Mouse (Mus musculus): ENCODE measurements around the gene Rad51b.

The Rad51b gene

GRCm38 (mm10) chr12:79331722-79332121, 34.6 kb downstream of the Rad51b start:
- DNase-seq = no peak

- no peak for DNase-seq
Measured at GRCm38 (mm10) chr12:79338791-79339190, 41.7 kb downstream of the Rad51b start.

GRCm38 (mm10) chr12:79340513-79340912, 43.4 kb downstream of the Rad51b start:
- peak; percentile 46 to 51 for DNase-seq

GRCm38 (mm10) chr12:79341291-79341845, 44.3 kb downstream of the Rad51b start:
- DNase-seq = no peak

DNA sequence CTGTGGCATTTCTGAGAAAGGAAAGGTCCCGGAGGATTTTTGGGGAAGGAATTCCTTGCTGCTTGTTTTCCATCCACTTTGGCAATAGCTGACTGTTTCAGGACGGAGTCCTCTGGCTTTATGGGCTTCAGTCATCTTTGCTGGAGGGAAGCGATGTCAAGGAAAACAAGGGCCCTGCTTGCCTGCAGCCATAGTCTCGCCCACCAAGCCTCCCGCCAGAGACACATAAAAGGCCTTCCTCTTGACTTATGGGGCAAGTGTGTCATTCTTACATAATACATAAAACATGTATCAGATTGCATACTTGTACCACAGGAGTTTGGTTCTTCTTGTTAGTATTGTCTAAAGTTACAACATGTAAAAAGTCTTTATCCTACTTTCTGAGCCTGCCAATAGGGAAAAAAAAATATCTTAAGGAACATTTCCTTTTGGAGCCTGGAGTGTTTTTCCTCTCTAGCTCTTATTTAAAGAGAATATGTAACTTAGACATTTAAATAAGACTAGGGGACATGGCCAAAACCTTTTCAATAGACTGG, 49.2 kb downstream of the Rad51b start:
- no peak for DNase-seq

GRCm38 (mm10) chr12:79347643-79348042, 50.6 kb downstream of the Rad51b start:
- DNase-seq = peak; percentile 70 to 81

DNA sequence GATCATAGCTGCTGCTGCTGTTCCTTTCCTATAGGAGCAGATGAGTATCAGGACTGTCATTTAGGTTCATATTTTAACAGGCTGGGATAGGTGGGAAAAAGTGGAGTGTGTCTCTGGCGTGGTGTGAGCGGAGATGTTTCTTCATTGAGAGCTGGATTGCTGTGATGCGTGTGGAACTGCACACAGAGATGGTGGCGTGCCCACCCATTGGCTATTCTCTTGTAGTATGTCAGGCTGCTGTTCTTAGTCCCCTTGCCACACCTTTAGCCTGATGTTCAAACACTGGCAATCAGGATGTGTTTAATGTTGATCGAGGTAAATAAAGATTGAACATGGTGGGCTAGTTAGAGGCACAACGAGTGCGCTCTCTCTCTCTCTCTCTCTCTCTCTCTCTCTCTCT, 54.4 kb downstream of the Rad51b start:
- no peak for DNase-seq

DNA sequence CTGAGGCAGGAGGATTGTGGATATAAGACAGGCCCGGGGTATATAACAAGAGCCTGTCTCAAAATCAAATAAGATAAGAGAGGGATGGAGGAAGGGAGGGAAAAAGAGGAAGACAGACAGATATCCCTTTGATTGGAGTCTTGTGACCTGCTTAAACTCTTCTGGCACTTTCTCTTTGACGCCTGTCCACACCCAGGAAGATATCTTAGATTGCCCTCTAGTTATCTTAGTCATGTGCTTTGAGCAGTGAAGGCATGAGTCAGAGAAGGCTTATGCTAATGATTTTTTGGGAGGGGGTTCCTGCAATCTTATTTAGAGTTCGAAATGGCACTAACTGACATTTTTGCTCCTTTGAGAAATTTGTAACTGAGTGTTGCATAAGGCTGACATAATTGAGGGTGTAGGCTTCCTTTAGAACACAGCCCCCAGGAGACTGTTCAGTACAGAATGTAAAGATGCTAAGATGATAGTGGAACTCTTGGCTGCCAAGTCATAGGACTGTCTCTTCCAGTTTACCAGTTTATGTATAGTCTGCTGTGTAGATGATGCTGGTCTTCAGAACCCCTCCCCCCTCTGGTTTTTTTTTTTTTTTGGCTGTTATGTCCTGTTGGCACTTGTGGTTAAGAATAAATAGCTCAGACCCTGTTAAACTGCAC, 55.1 kb downstream of the Rad51b start:
- DNase-seq = no peak

GRCm38 (mm10) chr12:79352742-79353114, 55.6 kb downstream of the Rad51b start:
- no peak for DNase-seq

DNA sequence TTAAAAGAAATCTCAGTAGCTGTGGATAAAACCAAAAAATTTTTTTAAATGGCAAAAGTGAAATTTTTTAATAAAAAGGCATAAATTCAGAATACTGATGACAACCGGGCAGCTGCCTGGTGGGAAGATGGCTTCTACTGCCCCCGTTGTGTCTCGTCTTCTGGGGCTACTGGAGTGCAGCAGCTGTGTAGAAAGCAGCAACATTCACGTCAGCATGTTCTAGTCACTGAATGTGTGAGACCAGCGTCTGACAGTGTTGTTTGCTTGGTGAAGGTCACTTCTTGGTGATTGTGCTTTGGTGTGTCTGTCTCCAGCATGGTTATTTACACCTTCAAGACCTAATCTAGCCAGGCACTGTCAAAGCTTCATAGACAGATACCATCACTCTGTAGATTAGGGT, 56.3 kb downstream of the Rad51b start:
- DNase-seq = no peak

- peak; percentile 43 to 64 for DNase-seq
Measured at GRCm38 (mm10) chr12:79354621-79355020, 57.5 kb downstream of the Rad51b start.

GRCm38 (mm10) chr12:79356138-79356537, 59.1 kb downstream of the Rad51b start:
- peak in 1 of 2 experiments; percentile 14 for DNase-seq

DNA sequence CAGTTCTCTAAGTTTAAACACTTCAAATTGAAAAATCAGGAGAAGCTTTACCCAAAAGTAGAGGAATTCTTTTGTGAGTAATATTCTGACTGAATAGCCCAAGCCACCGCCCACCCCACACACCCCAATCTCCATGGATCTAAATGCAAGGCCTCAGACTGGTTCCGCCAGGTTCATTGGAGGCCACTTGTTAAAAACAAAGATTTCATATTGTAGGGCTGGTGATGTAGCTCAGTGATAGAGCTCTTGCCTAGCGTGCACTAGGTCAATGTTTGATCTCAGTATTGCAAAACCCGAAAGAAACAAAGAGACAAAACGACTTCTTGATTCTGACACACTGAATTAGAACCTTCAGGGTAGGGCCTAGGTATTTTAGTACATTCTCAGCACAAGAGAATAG, 60.5 kb downstream of the Rad51b start:
- no peak for DNase-seq

GRCm38 (mm10) chr12:79358613-79359218, 61.6 kb downstream of the Rad51b start:
- peak; percentile 62 to 73 for DNase-seq

DNA sequence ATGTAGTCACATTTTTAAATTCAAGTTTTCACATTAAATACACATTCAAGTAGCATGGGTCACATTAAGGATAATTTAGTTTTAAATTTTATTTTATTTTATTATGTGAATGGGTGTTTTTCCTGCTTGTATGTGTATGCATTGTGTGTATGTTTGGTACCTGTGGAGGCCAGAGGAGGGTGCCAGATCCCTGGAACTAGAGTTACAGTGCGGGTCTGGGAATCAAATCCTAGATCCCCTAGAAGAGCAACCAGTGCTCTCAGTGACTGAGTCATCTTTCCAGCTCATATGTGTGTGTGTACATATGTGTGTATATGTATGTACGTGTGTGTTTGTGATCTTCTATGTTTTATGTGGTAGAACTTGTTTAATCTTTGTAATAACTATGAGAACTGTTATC, 62.3 kb downstream of the Rad51b start:
- DNase-seq = no peak

DNA sequence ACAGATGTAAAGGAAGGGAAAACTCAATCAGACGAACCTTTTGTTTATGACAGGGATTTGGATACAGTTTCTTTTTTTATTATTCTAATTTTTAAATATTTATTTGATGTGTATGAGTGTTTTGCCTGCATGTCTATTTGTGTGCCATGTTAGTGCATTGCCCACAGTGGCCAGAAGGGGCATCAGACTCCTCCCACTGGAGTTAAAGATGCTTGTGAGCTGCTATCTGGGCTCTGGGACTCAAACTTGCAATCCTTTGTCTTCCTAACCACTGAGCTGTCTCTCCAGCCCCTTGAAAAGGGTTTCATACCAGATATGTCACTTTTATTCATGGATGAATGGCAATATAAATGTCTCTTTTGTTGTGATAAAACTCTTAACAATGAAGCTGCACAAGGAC, 65.1 kb downstream of the Rad51b start:
- DNase-seq = peak in 1 of 2 experiments; percentile 50

GRCm38 (mm10) chr12:79364284-79364683, 67.2 kb downstream of the Rad51b start:
- no peak for DNase-seq

GRCm38 (mm10) chr12:79368818-79369217, 71.7 kb downstream of the Rad51b start:
- no peak for DNase-seq

GRCm38 (mm10) chr12:79369512-79370165, 72.6 kb downstream of the Rad51b start:
- DNase-seq = no peak

GRCm38 (mm10) chr12:79372697-79373096, 75.6 kb downstream of the Rad51b start:
- no peak for DNase-seq

DNA sequence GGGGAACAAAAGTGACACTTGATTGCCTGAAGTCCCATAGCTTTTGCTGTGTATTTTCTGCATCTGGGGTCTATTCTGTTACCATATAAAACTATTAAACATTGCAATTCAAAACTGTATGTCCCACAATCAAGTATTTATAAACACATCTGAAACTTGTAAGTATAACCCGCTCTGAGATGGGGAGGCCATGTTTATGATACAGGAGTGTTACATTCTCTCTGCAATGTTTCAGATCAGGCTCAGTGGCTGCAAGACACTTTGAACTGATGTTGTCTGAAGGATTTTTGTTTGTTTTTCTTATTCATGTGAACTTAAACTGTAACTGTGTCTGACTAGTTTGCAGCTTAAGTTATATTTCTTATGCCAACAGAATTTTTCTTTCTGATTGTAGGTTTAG, 80.3 kb downstream of the Rad51b start:
- no peak for DNase-seq

DNA sequence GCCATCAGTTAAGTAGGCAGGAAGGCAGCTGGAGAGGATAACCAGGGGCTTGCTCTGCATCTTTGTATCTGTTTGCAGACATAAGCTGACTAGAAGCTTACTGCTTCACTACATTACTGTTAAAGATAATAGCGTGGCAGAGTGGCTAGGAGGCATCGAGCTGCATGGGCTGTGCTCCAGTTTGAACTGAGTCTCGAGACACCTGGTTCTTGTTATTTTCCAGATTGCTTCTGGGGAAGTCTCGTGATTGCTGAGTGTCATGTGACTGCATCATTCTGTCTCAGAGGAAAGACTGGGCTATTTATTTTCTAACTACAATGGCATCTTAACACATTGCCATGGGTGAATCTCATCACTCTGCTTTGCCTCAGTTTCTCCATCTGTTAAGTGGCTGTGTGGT, 80.8 kb downstream of the Rad51b start:
- no peak for DNase-seq

DNA sequence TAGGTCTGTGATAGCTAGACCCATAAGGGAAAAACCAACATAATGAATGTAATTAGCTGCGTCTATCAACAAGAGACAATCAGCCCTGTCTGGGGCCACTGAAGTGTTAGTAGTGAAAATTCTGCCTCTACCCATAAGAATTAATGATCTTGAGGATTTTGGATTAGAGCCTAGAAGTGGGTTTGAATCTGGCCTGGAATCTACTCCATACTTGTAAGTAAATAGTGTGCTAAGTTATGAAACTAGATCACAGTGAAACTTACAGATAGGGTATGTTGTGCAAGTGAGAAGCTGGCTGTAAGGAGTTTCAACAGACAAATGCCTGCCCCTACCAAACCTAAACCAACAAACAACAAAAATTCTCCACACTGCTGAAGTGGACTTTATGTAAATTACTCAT, 83.1 kb downstream of the Rad51b start:
- DNase-seq = no peak

DNA sequence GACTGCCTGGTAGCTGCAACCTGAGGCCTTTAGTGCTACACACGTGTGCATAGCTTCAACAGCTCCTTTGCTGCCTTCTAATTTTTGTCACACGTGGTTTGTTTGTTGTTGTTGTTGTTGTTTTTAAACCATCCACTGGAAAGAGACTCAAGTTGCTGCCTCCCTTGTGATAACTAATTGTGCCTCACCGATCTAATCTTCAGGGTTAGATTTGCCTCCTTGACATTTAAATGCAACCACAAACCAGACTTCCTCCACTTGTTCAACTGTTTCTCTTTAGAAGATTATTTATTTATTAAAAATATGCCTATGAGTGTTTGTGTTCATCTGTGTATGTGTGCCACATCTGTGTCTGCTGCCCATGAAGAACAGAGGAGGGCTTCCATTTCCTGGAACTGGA, 84.4 kb downstream of the Rad51b start:
- DNase-seq = no peak

All from kidney, postnatal 25 days (tissue).